Mouse (Mus musculus): ENCODE results near the gene Clpb. TPM values are rescaled to one million over a fixed set of nuclear protein-coding genes. Genes with fewer than 3 reads are reported as not detected.
"Not testable (repeated sequence)": the region's sequence is repeated elsewhere in the genome, so short reads cannot be mapped to it uniquely, and the experiment has no call there.

Gene Clpb
- polyA plus RNA-seq, 1 experiment from 2014 or later = 38.5 TPM

DNA sequence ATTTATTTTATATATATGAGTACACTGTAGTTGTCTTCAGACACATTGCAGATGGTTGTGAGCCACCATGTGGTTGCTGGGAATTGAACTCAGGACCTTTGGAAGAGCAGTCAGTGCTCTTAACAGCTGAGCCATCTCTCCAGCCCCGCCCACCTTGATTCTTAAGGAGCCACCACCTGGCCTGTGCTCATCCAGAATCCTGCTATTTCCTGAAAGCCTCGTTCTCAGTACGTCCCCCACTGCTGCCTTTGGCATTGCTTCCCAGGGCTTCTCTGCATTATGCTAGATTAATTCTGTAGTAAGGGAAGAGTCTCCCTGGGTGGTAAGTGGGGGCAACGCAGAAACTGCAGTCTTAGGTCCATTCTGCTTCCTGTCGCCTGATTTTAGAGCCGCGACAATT, 36.3 kb upstream of the Clpb start:
- not testable (repeated sequence) for H3K27me3 ChIP-seq (ENCODE audit: control insufficient read depth, insufficient read depth, low read length); H3K36me3 ChIP-seq (ENCODE audit: control insufficient read depth, insufficient read depth, low read length); H3K9me3 ChIP-seq (ENCODE audit: control insufficient read depth, low read length); H3K9ac ChIP-seq (replicated peaks; ENCODE audit: low read length); ATAC-seq (ENCODE audit: low FRiP score, low TSS enrichment); H3K27ac ChIP-seq (replicated peaks; ENCODE audit: low read depth, low read length); DNase-seq; H3K4me2 ChIP-seq (ENCODE audit: low read length); H3K4me1 ChIP-seq (ENCODE audit: control insufficient read depth, insufficient read depth, low read length); H3K4me3 ChIP-seq (replicated peaks; ENCODE audit: low read depth, low read length)
- 66% methylated on average over 7 of the region's 7 CpGs for WGBS

GRCm38 (mm10) chr7:101628481-101628880, 35.0 kb upstream of the Clpb start:
- ATAC-seq (ENCODE audit: low FRiP score, low TSS enrichment) (no peak), DNase-seq (no peak)
- WGBS = 44% methylated on average over 2 of the region's 2 CpGs
- no peak overlapping the region for H3K4me3 ChIP-seq (replicated peaks; ENCODE audit: low read depth, low read length)
- H3K36me3 ChIP-seq (ENCODE audit: control insufficient read depth, insufficient read depth, low read length) = no peaks in the 10 kb centered on the region
- no peak overlapping the region for H3K9ac ChIP-seq (replicated peaks; ENCODE audit: low read length)
- H3K4me2 ChIP-seq (ENCODE audit: low read length) = no peak overlapping the region
- no peaks in the 10 kb centered on the region for H3K27me3 ChIP-seq (ENCODE audit: control insufficient read depth, insufficient read depth, low read length)
- H3K9me3 ChIP-seq (ENCODE audit: control insufficient read depth, low read length) = no peaks in the 10 kb centered on the region
- no peaks in the 10 kb centered on the region for H3K4me1 ChIP-seq (ENCODE audit: control insufficient read depth, insufficient read depth, low read length)
- H3K27ac ChIP-seq (replicated peaks; ENCODE audit: low read depth, low read length) = no peak overlapping the region

DNA sequence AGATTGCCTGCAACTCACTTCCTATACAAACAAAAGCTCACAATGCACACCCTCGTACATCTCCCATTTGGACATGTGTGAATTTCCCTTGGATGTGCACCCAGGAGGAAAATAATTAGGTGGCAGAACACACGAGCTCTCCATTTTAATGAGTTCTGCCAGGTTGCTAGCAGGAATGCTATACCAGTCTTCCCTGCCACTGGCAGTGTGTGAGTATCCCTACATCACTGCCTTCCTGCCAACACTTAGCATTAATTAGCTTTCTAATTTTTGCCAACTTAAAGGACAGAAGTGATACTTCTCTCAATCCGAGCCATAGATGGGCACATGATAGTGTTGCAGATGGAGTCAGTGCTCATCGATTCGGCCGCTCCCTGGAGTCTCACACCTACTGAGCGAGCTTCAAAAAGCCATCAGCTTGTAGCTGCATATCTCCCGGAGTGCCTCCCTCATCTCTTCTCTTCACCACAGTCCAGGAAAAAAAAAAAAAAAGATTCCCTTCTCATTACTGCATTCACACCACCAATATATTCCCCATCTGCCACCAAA, 29.7 kb upstream of the Clpb start:
- Histone ChIP-seq H3K4me2 (ENCODE audit: low read length) (no peak overlapping the region), H3K27me3 (ENCODE audit: control insufficient read depth, insufficient read depth, low read length) (no peaks in the 10 kb centered on the region), H3K9me3 (ENCODE audit: control insufficient read depth, low read length) (no peaks in the 10 kb centered on the region), H3K4me3 (replicated peaks; ENCODE audit: low read depth, low read length) (no peak overlapping the region), H3K4me1 (ENCODE audit: control insufficient read depth, insufficient read depth, low read length) (no peaks in the 10 kb centered on the region), H3K36me3 (ENCODE audit: control insufficient read depth, insufficient read depth, low read length) (no peaks in the 10 kb centered on the region), H3K27ac (replicated peaks; ENCODE audit: low read depth, low read length) (no peak overlapping the region), H3K9ac (replicated peaks; ENCODE audit: low read length) (no peak overlapping the region)
- 76% methylated on average over 8 of the region's 8 CpGs for WGBS
- ATAC-seq (ENCODE audit: low FRiP score, low TSS enrichment) (no peak), DNase-seq (no peak)

DNA sequence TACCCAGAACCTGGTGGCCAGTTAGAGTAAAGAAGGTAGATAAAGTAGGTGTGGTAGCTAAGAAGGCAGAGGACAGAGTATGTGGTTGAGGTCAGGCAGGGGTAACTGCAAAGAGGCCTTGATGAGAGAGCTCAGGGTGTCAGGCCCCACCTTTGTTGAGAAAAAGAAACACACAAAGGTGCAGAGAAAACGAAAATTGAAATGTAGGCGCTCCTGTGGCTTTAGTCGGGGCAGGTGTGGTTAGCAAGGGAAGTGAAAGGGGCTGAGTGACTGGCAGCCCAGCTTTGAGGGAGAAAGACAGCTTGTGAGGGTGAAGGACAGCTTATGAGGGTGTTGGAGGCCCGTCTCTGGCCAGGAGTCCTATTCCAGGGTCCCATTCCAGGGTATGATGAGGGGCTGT, 28.9 kb upstream of the Clpb start:
- DNase-seq = no peak
- Histone ChIP-seq H3K4me3 (replicated peaks; ENCODE audit: low read depth, low read length) (no peak overlapping the region), H3K9me3 (ENCODE audit: control insufficient read depth, low read length) (no peaks in the 10 kb centered on the region), H3K27ac (replicated peaks; ENCODE audit: low read depth, low read length) (no peak overlapping the region), H3K4me2 (ENCODE audit: low read length) (no peak overlapping the region), H3K27me3 (ENCODE audit: control insufficient read depth, insufficient read depth, low read length) (no peaks in the 10 kb centered on the region), H3K4me1 (ENCODE audit: control insufficient read depth, insufficient read depth, low read length) (no peaks in the 10 kb centered on the region), H3K36me3 (ENCODE audit: control insufficient read depth, insufficient read depth, low read length) (no peaks in the 10 kb centered on the region), H3K9ac (replicated peaks; ENCODE audit: low read length) (no peak overlapping the region)
- ATAC-seq (ENCODE audit: low FRiP score, low TSS enrichment) = no peak
- WGBS = 89% methylated on average over 4 of the region's 4 CpGs

GRCm38 (mm10) chr7:101636056-101636455, 27.4 kb upstream of the Clpb start:
- WGBS = 88% methylated on average over 2 of the region's 2 CpGs

DNA sequence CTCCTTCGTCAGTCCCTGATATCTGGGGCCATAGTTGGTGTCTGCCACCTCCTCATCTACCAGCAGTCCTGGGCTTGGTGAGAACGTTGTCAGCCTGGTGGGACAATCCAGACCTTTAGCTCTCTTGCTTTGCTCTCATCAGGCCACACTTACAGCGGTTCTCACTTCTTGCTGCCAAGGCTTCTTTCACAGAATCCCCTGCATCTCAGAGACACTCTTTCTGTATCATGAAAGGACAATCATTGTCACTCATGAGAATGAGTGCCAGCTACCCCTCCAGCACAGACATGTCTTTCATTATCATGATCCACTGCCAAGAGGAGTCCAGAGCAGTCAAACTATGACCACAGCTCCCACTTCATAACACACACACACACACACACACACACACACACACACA, 19.6 kb upstream of the Clpb start:
- no peak for DNase-seq
- no peaks in the 10 kb centered on the region for H3K36me3 ChIP-seq (ENCODE audit: control insufficient read depth, insufficient read depth, low read length)
- H3K4me3 ChIP-seq (replicated peaks; ENCODE audit: low read depth, low read length) = no peak overlapping the region
- H3K9ac ChIP-seq (replicated peaks; ENCODE audit: low read length) = no peak overlapping the region
- H3K4me1 ChIP-seq (ENCODE audit: control insufficient read depth, insufficient read depth, low read length) = no peaks in the 10 kb centered on the region
- ATAC-seq (ENCODE audit: low FRiP score, low TSS enrichment) = no peak
- no peak overlapping the region for H3K27ac ChIP-seq (replicated peaks; ENCODE audit: low read depth, low read length)
- H3K27me3 ChIP-seq (ENCODE audit: control insufficient read depth, insufficient read depth, low read length) = no peaks in the 10 kb centered on the region
- H3K9me3 ChIP-seq (ENCODE audit: control insufficient read depth, low read length) = no peaks in the 10 kb centered on the region
- 81% methylated on average over 3 of the region's 3 CpGs for WGBS
- no peak overlapping the region for H3K4me2 ChIP-seq (ENCODE audit: low read length)

More at GRCm38 (mm10) chr7:101636056-101636455, 27.4 kb upstream of the Clpb start:
- Histone ChIP-seq H3K9me3 (ENCODE audit: control insufficient read depth, low read length) (no peaks in the 10 kb centered on the region), H3K9ac (replicated peaks; ENCODE audit: low read length) (no peak overlapping the region), H3K27me3 (ENCODE audit: control insufficient read depth, insufficient read depth, low read length) (no peaks in the 10 kb centered on the region), H3K4me2 (ENCODE audit: low read length) (no peak overlapping the region), H3K4me3 (replicated peaks; ENCODE audit: low read depth, low read length) (no peak overlapping the region), H3K27ac (replicated peaks; ENCODE audit: low read depth, low read length) (no peak overlapping the region), H3K4me1 (ENCODE audit: control insufficient read depth, insufficient read depth, low read length) (no peaks in the 10 kb centered on the region), H3K36me3 (ENCODE audit: control insufficient read depth, insufficient read depth, low read length) (no peaks in the 10 kb centered on the region)
- ATAC-seq (ENCODE audit: low FRiP score, low TSS enrichment) (no peak), DNase-seq (no peak)

DNA sequence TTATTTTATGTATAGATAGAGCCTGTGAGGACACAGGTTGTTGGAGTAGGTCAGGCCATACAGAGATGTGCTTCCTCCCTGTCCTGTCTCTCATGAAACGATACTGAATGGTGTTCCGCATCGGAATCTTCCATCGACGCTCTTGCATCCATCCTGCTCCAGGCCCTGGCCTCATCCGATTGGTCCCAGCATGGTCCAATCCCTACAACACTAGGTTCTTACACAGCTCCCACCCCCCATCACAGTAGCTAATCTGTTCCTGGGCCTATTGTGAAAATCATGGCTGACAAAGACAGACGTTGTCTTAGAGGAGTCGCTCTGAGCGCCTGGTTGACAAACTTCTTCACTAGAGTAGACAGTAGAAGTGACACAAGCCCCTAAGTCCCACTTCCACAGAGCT, 13.7 kb upstream of the Clpb start:
- WGBS = 76% methylated on average over 9 of the region's 9 CpGs
- no peak overlapping the region for H3K27ac ChIP-seq (replicated peaks; ENCODE audit: low read depth, low read length)
- no peak for ATAC-seq (ENCODE audit: low FRiP score, low TSS enrichment)

DNA sequence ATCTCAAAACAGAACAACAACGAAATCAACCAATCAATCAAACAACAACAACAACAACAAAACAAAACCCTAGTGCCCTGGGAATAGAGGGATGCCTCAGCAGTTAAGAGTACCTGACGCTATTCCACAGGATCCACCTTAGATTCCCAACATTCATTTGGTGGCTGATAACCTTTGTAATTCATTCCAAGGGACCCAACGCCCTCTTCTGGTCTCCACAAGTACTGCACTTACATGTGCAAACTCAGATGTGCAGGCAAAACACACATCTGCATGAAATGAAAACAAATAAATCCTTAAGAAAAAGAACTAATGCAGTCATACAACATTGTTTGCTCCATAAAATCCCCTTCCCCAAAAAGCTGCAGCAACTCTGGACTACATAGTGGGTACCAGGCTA, 12.9 kb upstream of the Clpb start:
- no peak overlapping the region for H3K4me2 ChIP-seq (ENCODE audit: low read length)
- H3K36me3 ChIP-seq (ENCODE audit: control insufficient read depth, insufficient read depth, low read length) = no peaks in the 10 kb centered on the region
- H3K9me3 ChIP-seq (ENCODE audit: control insufficient read depth, low read length) = no peaks in the 10 kb centered on the region
- ATAC-seq (ENCODE audit: low FRiP score, low TSS enrichment) (no peak), DNase-seq (peak; percentile 59)
- H3K4me1 ChIP-seq (ENCODE audit: control insufficient read depth, insufficient read depth, low read length) = no peaks in the 10 kb centered on the region
- no peak overlapping the region for H3K27ac ChIP-seq (replicated peaks; ENCODE audit: low read depth, low read length)
- H3K4me3 ChIP-seq (replicated peaks; ENCODE audit: low read depth, low read length) = no peak overlapping the region
- H3K27me3 ChIP-seq (ENCODE audit: control insufficient read depth, insufficient read depth, low read length) = no peaks in the 10 kb centered on the region
- WGBS = 33% methylated on average over 3 of the region's 3 CpGs
- H3K9ac ChIP-seq (replicated peaks; ENCODE audit: low read length) = no peak overlapping the region

More for the DNA sequence above, 13.7 kb upstream of the Clpb start:
- DNase-seq = no peak
- Histone ChIP-seq H3K4me1 (ENCODE audit: control insufficient read depth, insufficient read depth, low read length) (no peaks in the 10 kb centered on the region), H3K9me3 (ENCODE audit: control insufficient read depth, low read length) (no peaks in the 10 kb centered on the region), H3K4me2 (ENCODE audit: low read length) (no peak overlapping the region), H3K9ac (replicated peaks; ENCODE audit: low read length) (no peak overlapping the region), H3K36me3 (ENCODE audit: control insufficient read depth, insufficient read depth, low read length) (no peaks in the 10 kb centered on the region), H3K4me3 (replicated peaks; ENCODE audit: low read depth, low read length) (no peak overlapping the region), H3K27me3 (ENCODE audit: control insufficient read depth, insufficient read depth, low read length) (no peaks in the 10 kb centered on the region)

- ATAC-seq (ENCODE audit: low FRiP score, low TSS enrichment) (peak; percentile 62; the same call in 1 of the 2 replicates), DNase-seq (peak; percentile 81)
- Histone ChIP-seq H3K36me3 (ENCODE audit: control insufficient read depth, insufficient read depth, low read length) (no peaks in the 10 kb centered on the region), H3K27me3 (ENCODE audit: control insufficient read depth, insufficient read depth, low read length) (no peaks in the 10 kb centered on the region), H3K9ac (replicated peaks; ENCODE audit: low read length) (no peak overlapping the region), H3K9me3 (ENCODE audit: control insufficient read depth, low read length) (no peaks in the 10 kb centered on the region), H3K4me2 (ENCODE audit: low read length) (peak overlapping the region; percentile 35), H3K4me3 (replicated peaks; ENCODE audit: low read depth, low read length) (no peak overlapping the region), H3K27ac (replicated peaks; ENCODE audit: low read depth, low read length) (no peak overlapping the region), H3K4me1 (ENCODE audit: control insufficient read depth, insufficient read depth, low read length) (no peaks in the 10 kb centered on the region)
- 48% methylated on average over 10 of the region's 10 CpGs for WGBS
These were observed 9.7 kb upstream of the Clpb start for GRCm38 (mm10) chr7:101653681-101654209.

Measured in midbrain, embryonic 14.5 days (tissue).